Mouse (Mus musculus) thymus, adult 2 months (tissue): ENCODE measurements at regions not wholly inside any gene's neighbourhood (a gene's known extent, or its start where the extent isn't known, plus 50 kb on each side); places are given as distances from the start of the nearest gene placed in this dataset.

Experiments used
- CTCF ChIP-seq: fragments of 200-500 bp; IDR thresholded peaks from 2 replicates; pipeline ENCODE4 v1.5.1; 2012; ENCODE audit warnings: mild to moderate bottlenecking, control low read depth, low read length, moderate library complexity, borderline replicate concordance; ENCODE audit not compliant: control insufficient read depth, poor library complexity, insufficient read depth; ENCODE audit errors: extremely low read depth
- POLR2A ChIP-seq: fragments of 200-500 bp; IDR thresholded peaks from 2 replicates; pipeline ENCODE4 v1.6.1; 2012; ENCODE audit warnings: mild to moderate bottlenecking, low read length, control low read depth, moderate library complexity; ENCODE audit not compliant: control insufficient read depth, poor library complexity, insufficient read depth; ENCODE audit errors: extremely low read depth

GRCm38 (mm10) chr15:87859069-87859468 lies 315.0 kb downstream of the Fam19a5 start:
- TF ChIP-seq POLR2A (no peak), CTCF (no peak)
